Mouse (Mus musculus) cerebellum, adult 18-20 months (tissue): Measurements from ENCODE around the gene Pak3.

Source experiments
- DNase-seq, 2 experiments: peaks; one replicate each; pipeline ENCODE4 v3.0.0; 2021

Pak3 gene

DNA sequence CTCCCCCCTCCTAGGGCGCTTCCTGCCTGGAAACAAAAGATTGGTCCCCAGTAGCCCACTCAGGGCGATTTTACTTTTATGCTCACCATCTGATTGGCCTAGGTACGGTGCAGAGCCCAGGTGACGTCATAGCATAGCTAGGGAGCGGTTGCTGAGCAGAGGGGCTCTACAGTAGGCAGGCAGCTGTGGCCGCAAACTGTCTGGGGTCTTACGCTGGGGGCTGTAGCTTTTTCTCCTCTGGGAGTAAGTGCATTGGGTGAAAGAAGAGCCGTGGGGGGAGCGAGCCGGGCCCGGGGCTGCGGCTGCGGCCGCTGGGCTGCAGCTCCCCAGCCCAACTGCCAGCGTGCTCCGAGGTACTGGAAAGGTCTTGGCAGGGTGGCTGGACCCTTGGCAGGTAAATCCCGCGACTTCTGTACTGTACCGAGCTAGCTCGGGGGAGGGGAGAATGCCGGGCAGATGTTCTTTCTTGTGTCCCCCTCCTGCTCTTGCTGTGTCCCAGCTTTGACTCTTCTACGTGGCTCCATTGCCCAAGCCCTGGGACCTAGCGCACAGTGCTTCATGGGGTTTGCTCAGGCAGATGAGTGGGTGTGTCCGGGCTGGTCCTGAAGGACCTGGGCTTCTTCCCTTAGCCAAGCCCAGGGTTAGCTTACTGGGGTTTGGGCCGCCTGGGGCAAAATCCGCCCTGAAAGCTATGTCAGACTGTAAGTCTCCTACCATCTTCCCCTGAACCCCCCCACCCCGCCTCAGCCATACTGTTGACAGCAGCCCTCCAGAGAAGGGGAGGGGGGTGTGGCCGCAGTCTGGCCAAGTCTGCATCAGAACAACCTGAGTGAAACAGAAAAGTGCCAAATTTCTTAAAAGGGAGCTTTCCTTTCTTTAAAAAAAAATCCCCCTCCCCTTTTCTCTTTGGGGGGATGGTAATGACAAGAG lies 146.1 kb downstream of the Pak3 start:
- peak; percentile 30 to 37 for DNase-seq

DNA sequence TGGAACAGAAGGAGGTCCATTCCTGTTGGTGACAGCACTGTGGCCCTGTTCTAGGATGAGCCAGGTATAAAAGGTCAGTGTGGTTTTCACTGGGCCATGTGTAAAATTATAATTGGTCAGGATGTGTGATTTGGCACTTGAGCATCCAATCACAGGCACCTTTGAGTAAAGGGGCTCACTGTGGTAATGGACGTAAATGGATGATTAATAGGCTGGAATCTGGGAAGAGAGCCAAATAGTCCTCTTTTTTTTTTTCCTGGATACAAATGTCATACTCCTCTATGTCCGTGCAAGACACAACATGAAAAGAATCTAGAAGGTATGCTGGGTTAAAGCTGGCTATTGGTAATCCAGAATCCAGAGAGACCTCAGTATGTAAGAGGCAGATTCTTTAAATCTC lies 147.4 kb downstream of the Pak3 start:
- no peak for DNase-seq

DNA sequence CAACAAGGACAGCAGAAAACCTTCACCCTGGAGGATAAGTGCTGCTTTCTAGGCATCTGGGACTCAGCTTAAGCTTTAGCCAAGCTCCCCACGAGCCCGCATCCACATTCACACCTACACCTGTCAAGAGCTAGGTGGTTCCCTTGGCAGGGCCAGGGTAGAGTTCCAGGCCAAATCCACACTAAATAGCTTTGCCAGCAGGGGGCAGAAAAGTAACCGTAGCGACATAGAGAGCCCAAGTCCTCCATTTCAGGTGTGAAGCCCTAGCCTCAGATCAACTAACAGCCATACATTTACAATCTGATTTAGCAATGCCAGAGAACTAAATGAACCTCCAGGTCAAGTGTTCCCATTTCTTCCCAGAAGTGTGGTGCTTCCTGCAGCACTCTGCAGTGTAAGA lies 148.6 kb downstream of the Pak3 start:
- DNase-seq, result no peak

DNA sequence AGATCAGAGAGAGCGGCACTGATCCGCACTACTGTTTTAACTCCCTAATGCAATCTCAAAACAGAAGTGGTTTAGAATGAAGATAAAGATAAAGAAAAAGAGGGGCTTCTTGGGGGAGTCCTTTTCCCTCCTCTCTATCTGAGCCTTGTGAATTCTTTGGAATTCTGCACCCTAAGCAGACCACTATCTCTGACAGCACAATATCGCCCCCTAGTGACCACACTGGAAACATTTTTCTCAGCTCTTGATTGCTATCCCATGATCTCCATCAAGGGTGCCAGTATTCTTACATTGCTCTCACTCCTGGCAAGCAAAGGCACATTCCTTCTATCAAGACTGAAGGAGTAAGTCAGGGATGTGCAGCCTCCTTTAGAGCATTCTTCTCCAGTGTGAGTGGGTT lies 149.9 kb downstream of the Pak3 start:
- DNase-seq, result peak; percentile 28 to 51

DNA sequence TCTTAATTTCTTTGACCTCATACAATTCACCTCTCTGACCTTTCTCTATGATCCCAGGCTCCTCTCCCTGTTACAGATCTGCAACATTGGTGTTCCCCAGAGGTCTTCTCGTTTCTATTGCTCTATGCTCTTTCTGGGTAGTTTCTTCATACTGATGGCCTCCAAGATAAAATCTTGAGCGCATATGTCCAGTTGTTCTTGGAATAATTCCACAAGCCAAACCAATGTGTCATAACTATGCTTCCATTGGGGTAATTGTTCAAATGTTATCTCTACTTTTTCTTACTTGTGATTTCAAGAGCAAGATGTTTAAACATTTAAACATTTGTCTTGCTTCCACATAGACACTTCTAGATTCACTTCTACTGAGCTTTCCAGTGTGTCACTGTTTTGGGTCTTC lies 160.2 kb downstream of the Pak3 start:
- DNase-seq, result no peak

DNA sequence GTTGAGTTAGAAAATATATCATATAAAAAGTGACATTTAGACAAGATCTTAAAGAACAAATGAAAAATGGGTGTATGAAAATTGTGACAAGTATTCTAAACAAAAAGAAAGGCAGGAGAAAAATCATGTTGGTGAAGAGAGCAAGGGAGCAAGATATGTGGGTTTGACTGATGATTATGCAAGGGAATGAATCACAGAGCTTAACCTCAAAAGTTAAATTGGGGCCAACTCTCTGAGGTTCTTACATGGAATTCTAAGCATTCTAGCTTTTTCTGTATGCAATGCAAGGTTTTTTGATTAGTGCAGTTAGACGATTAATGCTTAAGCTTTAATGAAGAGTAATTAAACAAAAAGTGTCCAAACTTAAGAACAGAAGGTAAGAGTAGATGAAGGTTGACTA lies 203.9 kb downstream of the Pak3 start:
- DNase-seq, result no peak

DNA sequence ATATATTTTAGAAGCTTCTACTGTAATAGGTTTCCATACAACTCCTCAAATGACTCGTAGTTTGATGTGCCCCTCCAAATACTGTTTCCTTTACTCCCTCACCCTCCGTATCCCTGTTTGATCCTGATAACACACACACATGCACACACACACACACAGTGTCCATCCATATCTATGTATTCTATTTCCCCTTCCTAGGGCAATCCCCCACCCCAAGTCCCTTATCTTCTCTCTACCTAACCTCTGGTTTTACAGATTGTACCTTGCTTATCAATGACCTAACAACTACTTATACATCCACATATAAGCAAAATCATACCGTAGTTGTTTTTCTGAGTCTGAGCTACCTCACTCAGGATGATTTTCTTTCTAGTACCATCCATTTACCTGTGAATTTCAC lies 207.0 kb downstream of the Pak3 start:
- DNase-seq, result no peak

DNA sequence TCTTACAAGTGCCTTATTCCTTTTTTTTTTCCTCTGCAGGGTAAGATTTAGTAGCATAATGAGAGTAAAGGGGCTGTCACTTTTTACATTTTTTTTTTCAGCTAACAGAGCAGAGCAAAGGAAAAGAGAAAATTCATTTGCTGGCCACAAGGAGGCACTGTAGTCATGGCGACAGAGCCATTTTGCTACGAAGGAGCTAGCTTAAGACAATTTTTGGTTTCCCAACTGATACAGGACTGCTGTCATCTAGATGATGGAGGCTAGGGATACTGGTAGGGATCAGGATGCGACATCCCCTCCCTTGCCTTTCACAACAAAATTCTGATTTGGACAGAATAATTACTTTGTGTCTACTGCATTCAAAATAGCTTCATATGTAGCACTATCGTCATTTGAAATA lies 217.6 kb downstream of the Pak3 start:
- DNase-seq, result peak; percentile 1 to 26

DNA sequence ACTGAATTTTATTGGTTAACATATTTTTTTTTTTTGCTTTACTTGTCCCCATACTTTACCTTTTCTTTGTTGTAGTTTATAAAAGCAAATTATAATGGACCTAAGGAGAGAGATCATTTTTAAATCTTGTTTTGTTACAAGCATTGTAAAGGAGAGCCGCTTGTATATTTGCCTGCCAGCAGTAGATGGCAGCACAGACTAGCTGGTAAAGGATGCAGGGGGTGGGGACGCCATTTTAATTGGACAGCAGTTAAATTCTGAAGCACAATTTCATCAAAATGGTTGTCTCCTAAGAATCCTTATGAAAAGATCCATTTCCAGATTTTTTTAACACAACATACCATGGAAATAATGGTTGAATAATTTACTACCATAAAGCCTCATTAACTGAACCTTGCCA lies 220.8 kb downstream of the Pak3 start:
- peak; percentile 3 to 7 for DNase-seq

DNA sequence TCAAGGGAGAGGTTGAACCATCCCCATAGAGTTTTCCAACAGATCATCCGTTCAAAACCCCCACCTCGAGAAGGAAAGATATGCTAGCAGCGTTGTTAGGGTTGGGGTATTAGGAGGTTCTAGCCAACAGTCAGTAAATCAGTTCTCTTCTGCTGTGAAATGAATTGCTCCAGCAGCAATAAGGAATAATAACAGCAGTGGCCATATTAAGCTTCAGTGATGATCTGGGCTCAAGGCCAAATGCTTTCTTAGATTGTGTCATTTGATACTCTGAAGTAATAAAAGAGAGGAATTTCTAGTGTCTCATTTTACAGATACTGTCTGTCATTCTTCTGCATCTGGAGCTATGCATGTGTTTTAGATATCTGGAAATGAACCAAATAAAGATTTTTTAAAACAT lies 244.2 kb downstream of the Pak3 start:
- no peak for DNase-seq

DNA sequence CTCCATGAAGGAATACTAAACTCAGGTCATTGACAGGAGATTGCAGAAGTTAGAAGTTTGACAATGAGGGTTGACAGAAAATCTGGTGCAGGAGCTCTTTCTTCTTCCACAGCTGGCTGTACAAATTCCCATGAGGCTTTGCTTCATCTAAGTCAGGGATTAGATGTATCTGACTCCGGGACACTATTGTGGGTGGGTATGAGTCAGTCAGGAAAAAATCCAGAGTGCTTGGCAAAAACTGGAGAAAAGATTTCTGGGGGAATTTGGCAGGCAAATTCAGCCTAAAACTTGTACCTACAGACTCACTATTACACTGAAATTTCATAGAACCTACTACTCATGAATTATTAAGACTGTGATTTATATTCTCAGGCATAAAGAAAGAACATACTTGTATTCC lies 297.6 kb downstream of the Pak3 start:
- no peak for DNase-seq

DNA sequence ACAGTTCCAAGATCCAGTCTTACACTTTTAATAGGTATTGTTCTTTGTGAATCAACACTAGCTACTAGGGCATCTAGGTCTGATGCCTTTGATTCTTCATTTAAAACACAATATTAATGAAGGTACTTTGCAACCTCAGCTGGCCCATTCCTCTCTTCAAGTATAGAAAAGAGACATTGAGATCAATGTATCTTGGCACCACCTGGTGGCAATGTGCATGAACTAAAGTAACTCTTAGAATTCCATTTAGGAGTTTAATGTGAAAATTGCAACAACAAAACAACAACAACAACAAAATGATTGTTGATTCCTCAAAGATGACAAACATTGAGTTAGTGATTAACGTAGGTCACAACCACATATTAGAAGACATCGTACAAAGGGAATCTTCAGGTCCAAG lies 300.6 kb downstream of the Pak3 start:
- DNase-seq, result no peak

DNA sequence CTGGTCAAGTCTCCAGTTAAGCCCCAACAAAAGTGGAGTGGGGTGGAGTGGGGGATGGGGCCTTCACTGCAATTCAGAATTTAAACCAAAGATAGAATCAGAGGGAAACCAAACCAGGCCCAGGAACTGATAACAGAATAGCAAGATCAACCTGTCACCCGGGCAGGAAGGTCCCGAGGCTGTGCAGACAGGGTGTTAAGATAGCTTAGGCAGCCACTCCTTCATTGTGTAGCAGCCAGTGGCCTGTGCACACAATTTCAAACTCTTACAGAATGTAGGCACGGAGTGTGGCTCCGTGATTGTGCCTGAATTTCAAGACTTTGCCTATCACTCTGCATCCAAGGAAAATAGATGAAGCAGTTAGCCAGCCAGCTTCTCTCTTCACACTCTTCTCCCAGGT lies 308.1 kb downstream of the Pak3 start:
- no peak for DNase-seq

DNA sequence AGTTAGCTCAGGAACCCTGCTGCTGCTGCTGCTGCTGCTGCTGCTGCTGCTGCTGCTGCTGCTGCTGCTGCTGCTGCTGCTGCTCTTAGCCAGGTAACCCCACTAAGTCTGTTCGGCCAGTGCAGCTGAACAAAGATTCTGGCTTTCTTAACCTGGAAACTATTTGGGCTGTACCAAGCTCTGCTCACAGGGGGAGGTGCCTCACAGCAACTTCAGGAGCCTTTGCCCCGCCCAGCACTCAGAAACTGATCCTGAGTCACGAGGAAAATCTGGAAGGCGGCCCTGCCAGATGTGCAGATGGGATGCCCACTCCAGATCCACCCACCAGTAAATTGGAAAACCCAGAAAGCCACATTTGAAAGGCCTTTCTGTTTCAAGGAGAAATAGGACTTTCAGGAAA lies 308.8 kb downstream of the Pak3 start, which contains the start of gene Capn6:
Gene Capn6 (minus strand): TSS at position 203 of the 400 bp plus-strand sequence.
- no peak for DNase-seq

DNA sequence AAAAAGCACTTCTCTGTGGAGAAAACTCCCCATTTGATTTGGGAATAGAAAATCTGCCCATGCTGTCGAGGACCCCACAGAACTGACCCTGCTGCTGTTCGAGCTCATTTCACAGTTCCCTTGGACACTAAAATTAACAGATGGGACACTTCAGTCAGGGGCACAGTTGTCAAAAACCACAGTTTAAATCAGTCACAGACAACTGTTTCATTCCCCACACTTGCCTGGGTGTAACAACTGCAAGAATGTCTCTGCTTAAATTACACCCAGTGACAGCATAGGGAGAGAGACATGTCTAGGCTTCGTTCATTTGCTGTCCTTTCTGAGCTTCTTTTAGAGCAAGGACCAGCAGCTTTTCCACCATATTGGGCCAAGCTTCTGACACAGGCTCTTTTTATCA lies 328.2 kb downstream of the Pak3 start:
- DNase-seq, result no peak
